Mouse (Mus musculus): ENCODE data around the gene Flii.

DNA sequence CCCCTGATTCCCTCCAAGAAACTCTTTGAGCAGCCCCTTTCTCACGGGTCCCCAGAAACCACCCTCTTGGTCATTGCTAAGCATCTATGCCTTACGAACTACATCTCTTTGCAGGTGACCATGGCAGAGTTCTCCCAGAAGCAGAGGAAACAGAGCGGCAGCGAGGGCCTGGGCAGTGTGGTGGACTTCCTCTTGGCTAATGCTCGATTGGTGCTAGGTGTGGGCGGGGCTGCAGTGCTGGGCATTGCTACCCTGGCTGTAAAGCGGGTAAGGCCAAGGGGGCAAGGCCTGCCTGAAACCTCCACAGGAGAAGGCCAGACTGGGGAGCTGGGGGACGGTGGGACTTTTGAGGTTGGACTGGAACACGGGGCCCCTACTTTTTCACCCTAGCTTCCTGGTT lies 3.1 kb upstream of the Flii start:
- TF ChIP-seq ZC3H11A (IDR thresholded peaks at IDR 0.05; ENCODE audit: low read depth, low read length) (no peak), CTCF (IDR thresholded peaks at IDR 0.05 in 2 of 3, conservative IDR thresholded peaks at IDR 0.05 in 1 of 3; ENCODE audit: control insufficient read depth in 1 of 3, insufficient read depth in 1 of 3, low read depth in 2 of 3, low read length in 3 of 3, poor library complexity in 1 of 3, severe bottlenecking in 1 of 3) (no peak), POLR2A (IDR thresholded peaks at IDR 0.05; ENCODE audit: control insufficient read depth in 1 of 2, insufficient read depth in 1 of 2, low read depth in 1 of 2, low read length in 2 of 2, poor library complexity in 1 of 2) (no peak), USF1 (IDR thresholded peaks at IDR 0.05; ENCODE audit: low read depth, low read length) (no peak), MAFK (IDR thresholded peaks at IDR 0.05; ENCODE audit: borderline replicate concordance, low read depth, low read length) (no peak), MEF2A (IDR thresholded peaks at IDR 0.05; ENCODE audit: extremely low read depth, insufficient replicate concordance, low read depth, low read length, poor library complexity, severe bottlenecking) (no peak), ZNF384 (IDR thresholded peaks at IDR 0.05; ENCODE audit: low read depth, low read length) (no peak), SMC3 (IDR thresholded peaks at IDR 0.05; ENCODE audit: low read depth, low read length) (no peak)

All from MEL (cell line).